Mouse (Mus musculus) limb, embryonic 14.5 days (tissue): ENCODE measurements around the gene Pip4k2a. TPM values are rescaled to one million over a fixed set of nuclear protein-coding genes. Genes with fewer than 3 reads are reported as not detected.

Experiments
- ATAC-seq: fragments of 200-750 bp; cut with Nextera tagmentation; 2 replicates; pipeline ENCODE4 v1.8.0; 2017; ENCODE audit warnings: low read depth, moderate number of reproducible peaks, moderate TSS enrichment; ENCODE audit not compliant: low FRiP score
- DNase-seq: peaks from one replicate; pipeline ENCODE4 v3.0.0-alpha.2; 2015; ENCODE audit warnings: low spot score
- H3K27ac ChIP-seq: fragments of 300-500 bp; sonication (generic); replicated peaks from 2 replicates; pipeline ENCODE4 v1.5.1; 2014; ENCODE audit warnings: low read depth, mild to moderate bottlenecking, low read length, moderate library complexity, mixed read lengths
- H3K27me3 ChIP-seq: fragments of 300-500 bp; sonication (generic); 2 replicates; pipeline ENCODE4 v1.6.1; 2014; ENCODE audit warnings: low read length, mixed read lengths; ENCODE audit not compliant: control insufficient read depth, insufficient read depth
- H3K36me3 ChIP-seq: fragments of 300-500 bp; sonication (generic); 2 replicates; pipeline ENCODE4 v1.6.1; 2014; ENCODE audit warnings: mild to moderate bottlenecking, low read length, moderate library complexity, mixed read lengths; ENCODE audit not compliant: control insufficient read depth, insufficient read depth
- H3K4me1 ChIP-seq: fragments of 300-500 bp; sonication (generic); 2 replicates; pipeline ENCODE4 v1.6.1; 2014; ENCODE audit warnings: antibody characterized with exemption, low read length, mixed read lengths; ENCODE audit not compliant: control insufficient read depth, insufficient read depth
- H3K4me2 ChIP-seq: fragments of 300-500 bp; sonication (generic); replicated peaks from 2 replicates; pipeline ENCODE4 v1.6.1; 2014; ENCODE audit warnings: low read depth, mild to moderate bottlenecking, low read length, moderate library complexity; ENCODE audit not compliant: severe bottlenecking
- H3K4me3 ChIP-seq: fragments of 300-500 bp; sonication (generic); replicated peaks from 2 replicates; pipeline ENCODE4 v1.5.1; 2014; ENCODE audit warnings: low read length
- H3K9ac ChIP-seq: fragments of 300-500 bp; sonication (generic); 2 replicates; pipeline ENCODE4 v1.6.1; 2014; ENCODE audit warnings: mild to moderate bottlenecking, low read depth, low read length, moderate library complexity; ENCODE audit not compliant: severe bottlenecking
- H3K9me3 ChIP-seq: fragments of 300-500 bp; sonication (generic); 2 replicates; pipeline ENCODE4 v1.6.1; 2016; ENCODE audit warnings: low read length; ENCODE audit not compliant: control insufficient read depth
- POLR2A ChIP-seq: fragments of 200-500 bp; IDR thresholded peaks from 2 replicates; pipeline ENCODE4 v1.8.0; 2012; ENCODE audit warnings: inconsistent platforms, mild to moderate bottlenecking, moderate library complexity, borderline replicate concordance; ENCODE audit not compliant: insufficient read depth, insufficient read length; ENCODE audit errors: extremely low read depth
- WGBS: fragments of 180-500 bp; shearing (Covaris S2); extraction: QIAGEN DNeasy Blood & Tissue Kit; methylation state at CpG from one replicate; pipeline ENCODE4 v1.1.7; 2014; 5-methylcytosine and 5-hydroxymethylcytosine counted together
- polyA plus RNA-seq, 2 experiments: library from polyadenylated mRNA; depleted of rRNA in 1 of 2; stranded (reverse) in 1 of 2; unstranded in 1 of 2; fragments of >200 nt; fragmentation: Nextera tagmentation in 1 of 2; extraction: Ambion mirVana in 1 of 2; gene quantifications; 2 replicates each; pipeline versions ENCODE4 v1.2.1 to v1.2.3; 2012 to 2014

The Pip4k2a gene
- polyA plus RNA-seq, 2 experiments = 12.1 to 13.2 TPM

DNA sequence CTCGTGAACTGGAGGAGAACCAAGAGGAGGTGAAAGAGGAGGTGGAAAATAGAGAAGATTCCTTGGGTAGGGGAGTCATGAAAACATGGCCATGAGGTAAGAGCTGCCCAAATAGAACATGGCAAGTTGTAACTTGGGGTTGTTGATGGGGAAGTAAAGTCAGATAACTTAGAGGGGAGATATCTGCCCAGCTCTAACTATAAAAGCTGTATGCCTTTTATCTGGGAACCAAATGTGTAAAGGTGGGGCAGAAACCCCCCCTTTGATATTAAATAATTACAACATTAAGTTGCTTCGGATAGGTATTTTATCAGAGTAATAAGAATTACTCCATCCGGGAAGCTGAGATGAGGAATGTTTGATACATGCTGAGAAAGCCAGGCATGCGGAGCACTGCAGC is 18.9 kb downstream of the Pip4k2a start:
- no peak for ATAC-seq

DNA sequence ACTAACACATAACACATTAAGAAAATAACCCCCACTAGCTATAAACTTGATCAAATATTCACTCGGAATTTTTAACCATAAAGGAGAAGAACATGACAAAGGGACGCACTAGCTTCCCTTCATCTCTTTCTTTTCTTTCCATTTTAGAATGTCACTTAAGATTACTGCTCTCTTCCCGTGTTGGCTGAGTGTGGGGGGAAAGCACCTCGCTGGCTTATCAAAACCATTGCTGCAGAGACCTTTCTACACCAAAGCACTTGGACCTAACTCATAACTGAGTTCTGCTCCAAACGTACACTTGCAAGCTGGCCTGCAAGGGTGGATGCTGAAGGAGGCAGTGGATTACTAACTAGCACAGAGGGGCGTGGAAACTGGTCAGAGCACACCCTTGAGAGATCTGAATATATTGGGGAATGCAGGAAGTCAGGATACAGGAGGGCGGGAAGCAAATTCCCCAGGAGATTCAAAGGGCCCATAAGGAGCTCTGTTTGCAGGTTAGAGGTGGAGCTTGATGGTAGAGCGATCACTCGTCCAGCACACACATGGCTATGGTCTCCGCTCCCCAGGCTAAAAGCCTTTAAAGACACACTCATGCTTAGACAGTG is 20.6 kb downstream of the Pip4k2a start:
- Histone ChIP-seq H3K9me3 (0 out of 2 replicates have a peak, but pooled peaks cover 5% of the 10 kb centered on the region), H3K9ac (no peak overlapping the region), H3K36me3 (no peaks in the 10 kb centered on the region), H3K4me1 (no peaks in the 10 kb centered on the region; the same call in 1 of the 2 replicates), H3K4me3 (no peak overlapping the region), H3K27ac (no peak overlapping the region), H3K4me2 (no peak overlapping the region), H3K27me3 (no peaks in the 10 kb centered on the region)
- WGBS = 80% methylated on average over 10 of the region's 10 CpGs
- ATAC-seq = no peak
- no peak for TF ChIP-seq POLR2A
- no peak for DNase-seq

More for the DNA sequence above, 18.9 kb downstream of the Pip4k2a start:
- DNase-seq = no peak
- Histone ChIP-seq H3K9me3 (no peaks in the 10 kb centered on the region), H3K27ac (no peak overlapping the region), H3K36me3 (no peaks in the 10 kb centered on the region), H3K4me3 (no peak overlapping the region), H3K27me3 (no peaks in the 10 kb centered on the region), H3K4me2 (no peak overlapping the region), H3K4me1 (no peaks in the 10 kb centered on the region; the same call in 1 of the 2 replicates), H3K9ac (no peak overlapping the region)
- 83% methylated on average over 4 of the region's 4 CpGs for WGBS
- TF ChIP-seq POLR2A = no peak

DNA sequence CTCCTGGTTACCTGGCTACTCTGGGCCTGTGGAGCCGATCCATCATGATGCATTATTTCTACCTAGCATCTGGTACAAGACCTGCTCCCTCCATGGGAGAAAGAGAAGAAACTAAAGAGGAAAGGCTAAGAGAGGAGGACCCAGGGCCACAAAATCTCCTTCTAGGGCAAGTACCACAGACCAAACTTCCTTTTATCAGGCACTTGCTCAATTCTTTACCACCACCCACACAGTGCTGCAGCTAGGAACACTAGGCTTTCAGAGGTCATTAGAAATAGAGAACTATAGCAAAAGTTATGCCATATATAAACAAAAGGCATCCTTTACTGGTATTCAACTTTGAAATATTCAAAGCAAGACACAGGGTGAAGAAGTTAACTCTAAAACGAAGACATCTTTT is 21.8 kb downstream of the Pip4k2a start:
- H3K4me3 ChIP-seq = no peak overlapping the region
- no peak overlapping the region for H3K27ac ChIP-seq
- no peak for DNase-seq
- H3K4me1 ChIP-seq = no peaks in the 10 kb centered on the region; the same call in 1 of the 2 replicates
- ATAC-seq = no peak
- 88% methylated on average over 2 of the region's 2 CpGs for whole genome bisulfite sequencing
- no peak overlapping the region for H3K9ac ChIP-seq
- H3K9me3 ChIP-seq = 0 out of 2 replicates have a peak, but pooled peaks cover 5% of the 10 kb centered on the region
- no peaks in the 10 kb centered on the region for H3K36me3 ChIP-seq
- H3K4me2 ChIP-seq = no peak overlapping the region
- H3K27me3 ChIP-seq = no peaks in the 10 kb centered on the region
- TF ChIP-seq POLR2A = no peak

DNA sequence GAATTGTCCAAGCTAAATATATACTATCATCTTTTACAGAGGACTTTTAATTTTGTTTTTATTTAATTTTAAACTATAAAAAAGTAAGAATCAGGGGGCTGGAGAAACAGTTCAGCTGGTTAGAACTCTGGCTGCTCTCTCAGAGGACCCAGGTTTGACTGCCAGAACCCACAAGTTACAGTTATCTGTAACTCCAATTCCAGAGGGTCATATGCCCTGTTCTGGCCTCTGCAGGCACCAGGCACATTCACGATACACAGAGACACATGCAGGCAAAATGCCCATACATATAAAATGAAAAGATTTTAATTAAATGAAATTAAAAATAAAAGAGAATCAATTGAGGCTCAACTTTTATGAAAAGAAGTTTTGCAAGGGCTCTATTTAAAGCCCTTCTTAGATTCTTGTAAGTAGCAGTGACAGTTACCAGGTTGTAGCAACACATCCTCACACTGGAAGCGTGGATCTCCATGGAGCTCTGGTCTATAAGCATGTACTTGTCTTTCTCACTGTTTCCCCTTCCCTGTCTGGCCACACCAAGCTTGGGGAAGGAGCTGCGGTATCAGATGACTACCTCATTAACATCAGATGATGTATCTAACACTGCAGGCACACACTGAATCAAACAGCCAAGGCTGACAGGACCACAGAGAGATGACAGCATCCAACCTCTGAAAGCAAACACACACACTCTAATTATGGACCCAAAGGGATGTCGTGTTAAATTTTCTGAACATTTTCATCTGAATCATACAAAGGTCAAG is 22.9 kb downstream of the Pip4k2a start:
- no peak overlapping the region for H3K27ac ChIP-seq
- ATAC-seq = no peak
- no peak for TF ChIP-seq POLR2A

DNA sequence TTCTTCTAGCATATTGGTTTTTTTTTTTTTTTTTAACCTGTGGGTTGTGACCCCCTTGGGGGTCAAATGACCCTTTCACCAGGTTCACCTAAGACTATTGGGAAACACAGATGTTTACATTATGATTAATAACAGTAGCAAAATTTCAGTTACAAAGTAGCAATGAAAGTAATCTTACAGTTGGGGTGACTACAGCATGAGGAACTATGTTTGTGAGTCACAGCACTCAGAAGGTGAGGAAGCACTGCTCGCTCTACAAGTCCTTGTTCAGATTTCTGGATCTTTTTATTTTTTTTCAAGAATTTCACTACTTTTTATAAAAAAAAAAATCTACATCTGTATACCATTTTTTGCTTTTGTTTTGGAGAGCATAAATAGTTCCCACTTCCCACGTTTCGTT is 26.4 kb downstream of the Pip4k2a start:
- TF ChIP-seq POLR2A = no peak

More for the DNA sequence above, 22.9 kb downstream of the Pip4k2a start:
- H3K9ac ChIP-seq = no peak overlapping the region
- no peak overlapping the region for H3K4me2 ChIP-seq
- no peaks in the 10 kb centered on the region; the same call in 1 of the 2 replicates for H3K4me1 ChIP-seq
- no peak overlapping the region for H3K4me3 ChIP-seq
- no peaks in the 10 kb centered on the region for H3K27me3 ChIP-seq
- H3K36me3 ChIP-seq = no peaks in the 10 kb centered on the region
- H3K9me3 ChIP-seq = 0 out of 2 replicates have a peak, but pooled peaks cover 5% of the 10 kb centered on the region
- no peak for DNase-seq
- WGBS = 51% methylated on average over 4 of the region's 4 CpGs

More for the DNA sequence above, 26.4 kb downstream of the Pip4k2a start:
- Histone ChIP-seq H3K36me3 (no peaks in the 10 kb centered on the region), H3K4me3 (no peak overlapping the region), H3K4me2 (no peak overlapping the region), H3K9me3 (0 out of 2 replicates have a peak, but pooled peaks cover 5% of the 10 kb centered on the region), H3K9ac (no peak overlapping the region), H3K27ac (no peak overlapping the region), H3K27me3 (no peaks in the 10 kb centered on the region), H3K4me1 (no peaks in the 10 kb centered on the region)
- ATAC-seq (no peak), DNase-seq (no peak)
- WGBS = 72% methylated on average over 3 of the region's 3 CpGs
